Mouse (Mus musculus) testis, postnatal 14 days (tissue): ENCODE data around the gene Crk.

Source experiments
- DNase-seq: peaks from one replicate; pipeline ENCODE4 v3.0.0; 2021; ENCODE audit warnings: low spot score

The Crk gene

DNA sequence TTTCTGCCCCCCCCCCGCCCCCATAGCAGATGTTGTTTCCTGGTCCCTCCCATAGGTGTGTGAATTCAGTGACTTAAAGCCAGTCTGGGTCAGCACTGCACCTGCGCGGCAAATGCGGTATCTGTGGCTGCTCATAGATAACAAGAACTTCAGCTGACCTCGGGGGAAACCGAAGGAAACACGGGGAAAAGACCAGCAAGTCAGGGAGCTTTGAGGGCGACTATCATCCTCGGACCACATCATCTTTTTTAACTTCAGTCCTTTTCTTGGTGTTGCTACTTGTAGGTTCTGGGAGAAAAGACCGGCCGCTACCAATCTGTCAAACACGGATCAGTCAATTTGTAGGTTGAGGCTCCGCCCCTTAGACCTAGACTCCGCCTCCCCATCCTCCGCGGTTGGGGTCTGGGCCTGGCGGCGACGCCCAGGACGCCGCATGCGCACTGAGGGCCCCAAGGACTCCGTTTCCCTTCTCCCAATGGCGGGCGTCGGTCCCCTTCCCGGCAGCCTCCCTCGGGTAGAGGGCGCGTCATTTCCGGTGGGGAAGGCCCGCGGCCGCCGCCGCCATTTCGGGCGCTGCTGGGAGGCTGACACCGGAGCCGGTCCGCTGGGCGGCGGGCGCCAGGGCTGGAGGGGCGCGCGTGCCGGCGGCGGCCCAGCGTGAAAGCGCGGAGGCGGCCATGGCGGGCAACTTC lies at the start of gene Crk:
Gene Crk (plus strand): TSS at position 513 of the 692 bp plus-strand sequence.
- peak; percentile 98 for DNase-seq

DNA sequence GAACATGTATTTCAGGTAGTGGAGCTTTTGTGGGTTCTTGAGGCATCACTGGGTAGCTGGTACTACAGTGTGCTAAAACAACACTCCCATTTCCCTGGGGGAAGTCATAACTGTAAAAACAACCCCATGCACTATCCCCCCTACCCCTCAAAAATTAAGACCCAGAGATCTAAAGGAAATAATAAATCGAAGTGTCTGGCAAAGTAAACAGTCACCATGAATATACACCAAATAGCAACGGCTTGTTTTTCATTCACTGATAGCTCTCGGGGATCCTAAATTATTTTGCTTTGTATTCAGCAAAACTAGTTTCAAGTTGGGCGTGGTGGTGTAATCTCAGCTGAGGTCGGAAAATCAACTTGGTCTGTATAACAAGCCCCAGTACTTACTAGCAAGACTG lies 49.0 kb upstream of the Crk start:
- DNase-seq = no peak

DNA sequence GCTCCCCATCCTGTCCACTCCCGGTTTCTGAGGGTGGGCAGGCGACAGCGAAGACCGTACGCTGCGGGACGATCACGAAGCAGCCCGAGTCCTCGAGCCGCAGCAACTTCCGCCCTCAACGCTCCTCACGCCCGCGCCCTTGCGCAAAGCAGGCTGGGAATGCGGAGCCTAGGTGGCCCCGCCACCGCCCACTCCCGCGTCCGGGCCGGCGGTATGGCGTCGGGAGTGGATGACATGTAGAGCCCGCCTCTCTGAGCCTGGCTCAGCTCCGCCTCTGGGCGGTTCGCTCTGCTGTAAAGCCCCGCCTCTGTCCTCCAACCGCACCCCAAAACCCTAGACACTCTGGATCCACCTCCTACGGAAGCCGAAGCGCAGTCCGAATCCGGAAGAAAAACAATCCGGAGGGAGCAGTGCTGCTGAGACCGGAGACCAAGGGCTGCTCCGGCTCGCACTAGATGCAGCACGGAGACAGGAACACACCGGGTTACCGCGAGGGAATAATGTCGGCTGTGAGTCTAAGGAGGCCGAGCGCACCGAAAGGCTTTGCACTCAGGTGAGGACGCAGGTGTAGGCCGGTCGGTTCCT lies 48.3 kb upstream of the Crk start, which contains the start of gene Inpp5k:
Gene Inpp5k (plus strand): TSS at position 344 of the 585 bp plus-strand sequence.
- peak; percentile 93 for DNase-seq

DNA sequence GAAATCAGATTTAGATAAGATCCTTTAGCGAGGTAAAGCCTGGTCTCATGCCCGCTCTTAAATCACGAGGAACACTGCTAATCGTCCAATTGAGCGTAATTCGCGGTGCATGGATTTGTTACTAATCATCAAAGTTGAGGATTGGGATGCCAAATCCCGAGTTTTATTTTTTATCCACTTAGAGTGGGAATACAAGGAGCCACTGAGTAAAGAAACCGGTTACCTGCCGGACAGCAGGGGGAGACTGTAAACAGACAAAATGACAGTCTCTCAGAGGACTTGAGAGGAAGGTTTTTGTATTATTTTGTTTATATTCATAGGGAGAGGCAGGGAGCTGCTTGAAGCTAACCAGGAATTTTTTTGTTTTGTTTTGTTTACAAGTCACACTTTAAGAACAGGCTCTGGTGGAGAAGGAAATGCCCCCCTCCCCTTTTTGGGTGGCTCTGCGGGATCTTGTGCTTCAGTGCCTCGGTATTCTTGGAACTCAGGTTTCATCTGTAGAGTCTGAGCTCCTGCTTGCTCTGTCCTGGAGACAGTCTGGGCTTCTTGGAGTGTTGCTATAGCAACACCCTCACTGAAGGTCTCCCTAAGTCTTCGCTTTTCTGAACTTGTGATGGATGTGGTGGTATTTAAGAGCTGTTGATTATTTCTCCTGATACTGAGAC lies 47.4 kb upstream of the Crk start:
- no peak for DNase-seq

DNA sequence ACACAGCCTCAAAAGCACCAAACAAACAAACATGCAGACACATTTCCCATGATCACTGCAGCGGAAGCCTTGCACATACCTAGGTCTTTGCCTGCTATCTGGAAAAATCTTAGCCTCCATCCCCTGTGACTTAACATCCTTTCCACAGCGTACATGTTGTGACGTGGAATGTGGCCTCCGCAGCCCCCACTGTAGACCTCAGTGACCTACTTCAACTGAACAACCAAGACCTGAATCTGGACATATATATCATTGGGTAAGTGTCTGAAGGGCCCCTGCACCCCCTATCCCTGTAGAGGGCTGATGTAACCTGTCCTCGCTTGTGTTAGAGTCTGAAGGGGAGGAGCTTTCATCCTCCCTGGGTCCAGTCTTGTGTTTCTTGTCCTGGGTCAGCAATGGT lies 46.1 kb upstream of the Crk start:
- DNase-seq = no peak

DNA sequence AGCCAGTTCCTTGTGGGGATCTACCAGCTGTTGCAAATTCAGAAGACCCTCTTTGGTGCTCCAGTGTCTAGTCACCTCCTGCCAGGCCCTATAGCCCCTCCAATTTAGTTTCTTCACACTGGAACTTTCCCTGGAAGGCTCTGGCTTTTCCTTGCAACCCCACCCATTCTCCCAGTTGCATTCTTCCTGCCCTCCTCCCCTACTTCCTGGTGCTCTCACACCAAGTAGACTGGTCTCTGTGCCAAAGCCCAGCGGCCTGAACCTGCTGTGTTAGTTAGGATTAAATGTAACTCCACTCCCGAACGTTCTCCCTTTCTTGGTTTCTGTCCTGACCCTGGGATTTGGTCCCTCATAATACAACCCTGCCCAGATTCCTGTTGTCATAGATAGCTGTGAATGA lies 44.3 kb upstream of the Crk start:
- no peak for DNase-seq

DNA sequence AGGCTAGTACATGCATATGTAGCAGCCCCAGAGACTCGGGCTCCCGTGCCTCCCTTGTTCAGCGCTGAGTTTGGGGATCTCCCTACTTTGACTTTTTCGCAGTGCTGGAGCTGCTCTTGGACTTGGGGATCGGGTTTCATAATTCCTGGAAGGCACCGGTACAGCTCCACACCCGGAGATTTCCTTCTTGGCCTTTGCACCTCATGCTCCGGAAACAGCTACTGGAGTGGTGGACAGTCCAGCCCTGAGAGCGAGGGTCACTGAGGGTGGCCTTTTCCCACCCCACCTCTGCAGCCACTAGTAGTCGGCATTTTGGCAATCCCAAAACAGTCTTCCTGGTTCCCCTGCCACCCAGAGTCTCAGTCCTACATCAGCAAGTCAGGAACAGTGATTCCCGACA lies 43.7 kb upstream of the Crk start:
- peak; percentile 5 for DNase-seq

DNA sequence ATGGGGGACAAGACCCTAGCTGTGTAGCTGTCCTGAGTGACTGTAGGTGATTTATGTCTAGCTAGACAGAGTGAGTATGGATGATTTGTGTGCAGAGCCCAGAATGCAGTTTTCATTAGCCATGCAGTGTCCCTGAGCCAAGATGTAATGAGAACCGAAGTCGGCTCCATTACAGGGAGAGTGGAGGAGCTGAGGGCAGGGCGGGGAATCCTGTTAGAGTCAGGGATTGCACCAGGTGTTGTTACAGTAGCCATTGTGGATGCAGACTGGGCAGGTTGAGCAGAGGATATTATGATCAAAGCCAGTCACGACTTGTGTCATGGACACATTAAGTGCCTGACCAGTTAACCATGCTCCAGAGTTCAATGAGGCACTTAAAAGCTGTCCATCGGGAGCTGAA lies 35.7 kb upstream of the Crk start:
- DNase-seq = no peak

DNA sequence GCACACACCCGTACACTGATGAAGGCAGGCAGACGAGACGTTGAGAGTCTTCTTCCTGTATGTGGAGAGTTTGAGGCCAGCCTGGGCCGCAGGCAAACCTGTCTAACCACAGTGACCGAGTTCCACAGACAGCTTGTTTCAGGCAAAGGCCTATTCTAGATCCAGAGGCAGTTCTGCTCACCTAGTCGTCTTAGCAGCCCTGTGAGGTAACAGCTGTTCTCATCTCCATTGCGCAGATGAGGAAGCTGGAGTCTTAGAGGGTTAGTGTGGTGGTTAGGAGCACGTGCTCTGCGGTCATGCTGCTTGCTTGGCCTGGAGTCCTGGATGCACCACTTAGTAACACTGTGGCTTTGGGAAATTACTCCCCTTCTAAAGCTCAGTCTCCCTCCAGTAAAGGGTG lies 34.4 kb upstream of the Crk start:
- no peak for DNase-seq

DNA sequence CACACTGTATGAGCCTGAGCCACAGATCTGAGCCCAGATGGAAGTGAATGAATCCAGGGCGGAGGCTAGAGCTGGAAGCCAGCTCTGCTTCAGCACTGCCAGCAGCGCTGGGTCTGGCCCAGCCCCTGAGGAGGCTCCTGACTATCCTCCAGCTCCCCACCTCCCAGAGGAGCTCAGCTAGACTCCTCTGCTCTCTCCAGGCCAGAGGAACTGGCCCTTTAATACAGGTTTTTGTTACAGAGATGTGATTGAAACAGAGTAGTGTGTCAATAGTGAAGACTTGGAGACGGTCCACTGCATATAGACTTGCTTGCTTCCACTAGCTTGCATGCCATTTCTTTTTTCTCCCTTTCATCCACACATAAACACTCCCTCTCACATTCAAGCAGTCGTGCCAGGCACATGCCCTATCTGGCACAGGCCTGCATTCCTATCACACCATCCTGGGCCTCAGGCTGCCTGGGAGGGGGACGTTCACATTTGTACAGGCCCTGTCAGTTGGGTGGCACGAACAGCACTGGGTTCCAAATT lies 31.3 kb upstream of the Crk start:
- no peak for DNase-seq

DNA sequence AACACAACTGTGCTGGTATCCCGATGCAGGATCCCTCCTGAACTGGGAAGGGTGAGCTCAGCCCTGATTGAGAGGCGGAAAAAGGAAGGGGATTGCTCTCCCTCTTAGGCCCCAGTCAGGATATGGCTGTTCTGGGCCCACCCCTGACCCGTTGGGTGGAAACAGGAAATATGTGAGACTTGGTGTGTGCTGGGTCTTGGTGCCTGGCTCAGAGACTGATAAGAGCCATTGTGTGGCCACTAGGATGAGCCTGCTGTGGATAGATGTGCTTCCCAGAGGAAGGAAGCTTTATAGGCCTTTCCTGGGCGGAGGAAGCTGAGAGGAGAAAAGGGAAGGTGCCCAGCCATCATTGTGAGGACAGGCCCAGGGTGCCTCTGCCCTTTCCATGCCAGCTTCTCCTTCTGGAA lies 29.9 kb upstream of the Crk start:
- DNase-seq = no peak

DNA sequence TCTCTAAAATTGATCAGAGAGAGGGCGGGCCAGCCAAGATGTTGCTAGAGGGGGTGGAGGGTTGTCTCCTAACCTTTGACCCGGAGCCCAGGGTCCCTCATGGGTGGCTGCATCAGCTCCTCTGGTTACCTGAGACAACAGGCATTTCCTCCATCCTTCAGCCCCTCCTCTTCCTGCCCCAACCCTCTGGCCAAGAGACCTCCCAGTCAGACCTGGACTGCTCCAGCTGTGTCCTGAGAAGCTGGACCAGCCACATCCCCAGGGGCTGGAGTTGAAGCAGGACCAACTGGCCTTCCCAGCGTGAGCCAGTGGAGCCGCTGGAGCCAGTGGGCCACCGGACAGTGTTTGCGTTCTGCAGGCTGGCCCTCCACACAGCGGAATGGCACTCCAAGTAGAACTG lies 28.7 kb upstream of the Crk start, which contains the start of gene Myo1c:
Gene Myo1c (plus strand): TSS at position 194 of the 400 bp plus-strand sequence.
- DNase-seq = peak; percentile 40

DNA sequence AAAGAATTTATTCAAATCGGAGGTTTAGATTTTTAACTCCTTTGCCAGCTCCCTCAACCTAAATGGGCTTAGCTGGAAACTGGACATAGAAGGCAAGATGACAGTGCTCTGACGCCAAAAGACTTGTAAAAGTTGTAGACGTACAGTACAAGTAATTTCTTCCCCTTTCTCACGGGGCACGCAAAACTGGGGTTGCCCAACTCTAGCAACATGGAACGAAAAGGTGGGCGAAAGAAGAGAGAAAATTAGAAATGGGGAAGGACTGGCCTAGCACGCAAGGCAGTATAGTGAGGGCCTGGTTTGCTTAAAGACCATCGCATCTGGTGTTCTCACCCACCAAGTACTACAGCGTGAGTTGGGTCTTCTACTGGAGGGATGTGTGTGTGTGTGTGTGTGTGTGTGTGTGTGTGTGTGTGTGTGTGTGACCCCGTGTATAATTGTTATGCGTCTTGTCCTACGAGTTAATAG lies 28.1 kb upstream of the Crk start:
- DNase-seq = no peak

DNA sequence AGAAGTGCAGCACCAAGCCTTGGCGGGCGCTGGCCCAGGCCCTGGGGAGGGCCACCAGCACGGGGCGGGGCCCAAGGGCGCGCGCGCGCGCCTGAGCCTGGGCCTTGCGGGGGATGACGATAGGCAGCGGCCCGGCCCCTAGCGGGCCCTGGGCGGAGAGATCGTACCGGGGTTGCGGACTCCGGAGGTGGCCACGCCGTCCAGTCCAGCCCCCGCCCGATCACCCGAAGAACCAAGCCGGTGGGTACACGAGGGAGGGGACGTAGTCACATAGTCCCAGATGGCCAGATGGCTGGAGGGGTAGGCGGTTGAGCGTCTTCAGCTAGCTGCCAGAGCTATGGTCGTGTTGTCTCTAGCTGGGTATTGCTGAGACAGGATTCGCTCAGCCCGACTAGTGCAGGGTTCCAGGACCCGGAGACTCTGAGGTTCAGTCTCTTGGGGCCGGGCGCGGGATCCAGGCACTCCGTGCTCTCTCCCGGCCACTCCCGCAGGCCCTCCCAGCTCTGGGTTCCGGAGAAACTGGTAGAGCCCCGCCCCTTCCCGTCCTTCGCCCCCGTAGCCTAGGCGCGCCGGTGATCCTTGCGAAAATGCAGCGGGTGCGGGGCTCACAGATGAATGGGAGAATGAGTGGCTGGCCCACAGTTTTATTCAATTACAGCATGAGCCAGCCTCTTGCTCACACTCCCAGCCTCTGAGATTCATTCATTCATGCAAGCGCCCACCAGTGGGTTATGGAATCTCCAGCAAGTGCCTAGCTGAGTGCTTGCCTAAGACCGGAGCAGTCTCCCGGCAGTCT lies 27.4 kb upstream of the Crk start:
- DNase-seq = peak; percentile 76

DNA sequence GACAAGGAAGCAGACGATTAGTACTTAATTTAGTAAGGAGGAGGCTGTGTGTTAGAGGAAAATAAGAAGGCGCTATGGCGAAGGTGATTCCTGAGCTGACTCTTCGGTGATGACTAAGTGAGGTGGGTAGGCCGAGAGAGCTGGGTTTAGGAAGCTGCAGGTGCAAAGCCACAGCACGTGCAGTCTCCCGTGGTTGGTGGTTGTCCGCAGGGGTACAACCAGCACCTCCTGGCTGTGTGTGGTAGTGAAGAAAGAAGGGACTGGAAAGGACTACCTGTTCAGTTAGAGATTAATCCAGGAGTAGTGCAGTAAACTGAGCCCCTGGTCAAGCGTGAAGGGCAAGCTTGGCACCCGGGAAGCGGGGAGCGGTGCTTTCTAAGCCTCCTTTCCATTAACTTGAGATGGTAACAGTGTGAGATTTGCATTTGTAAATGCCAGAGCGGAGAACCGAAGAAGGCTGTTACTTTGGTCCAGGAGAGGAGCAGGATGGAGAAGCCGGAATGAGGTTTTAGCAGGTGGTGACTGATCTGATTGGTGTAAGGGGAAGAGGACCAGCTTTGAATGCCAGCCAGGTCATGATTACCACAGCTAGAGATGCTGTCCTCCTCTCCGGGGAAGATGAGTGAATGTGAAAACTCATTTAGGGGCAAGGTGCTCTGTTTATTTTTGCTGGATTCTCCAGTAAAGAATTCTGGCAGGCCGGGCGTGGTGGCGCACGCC lies 26.7 kb upstream of the Crk start:
- DNase-seq = peak; percentile 52

DNA sequence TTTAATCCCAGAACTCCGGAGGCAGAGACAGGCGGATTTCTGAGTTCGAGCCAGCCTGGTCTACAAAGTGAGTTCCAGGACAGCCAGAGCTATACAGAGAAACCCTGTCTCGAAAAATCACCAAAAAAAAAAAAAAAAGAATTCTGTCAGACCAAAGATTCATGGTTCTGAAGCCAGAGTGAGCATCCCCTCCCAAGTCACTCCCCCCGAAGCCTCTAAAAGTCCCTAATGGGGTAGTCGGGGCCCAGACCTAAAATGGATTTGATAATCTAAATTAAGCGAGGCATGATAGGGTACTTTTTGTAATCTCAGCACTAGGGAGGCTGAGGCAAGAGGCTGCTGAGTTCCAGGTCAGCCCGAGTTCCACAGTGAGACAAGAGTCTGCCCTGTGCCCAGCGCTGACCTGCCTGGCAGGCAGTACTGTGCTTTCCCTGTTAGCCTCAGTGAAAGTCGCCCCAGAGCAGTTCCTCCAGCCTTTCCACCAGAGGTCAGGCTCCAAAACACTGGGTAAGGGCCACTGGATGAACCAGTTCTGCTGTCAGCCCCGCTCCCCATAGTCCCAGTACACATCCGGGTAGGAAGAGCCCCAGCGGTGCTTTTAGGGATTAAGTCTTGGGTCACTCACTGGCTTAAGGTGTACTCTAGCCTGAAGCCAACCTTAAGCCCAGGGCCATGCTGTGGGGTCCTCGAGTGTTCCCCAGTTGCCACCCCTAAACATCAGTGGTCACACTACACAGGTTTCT lies 25.9 kb upstream of the Crk start:
- DNase-seq = no peak

DNA sequence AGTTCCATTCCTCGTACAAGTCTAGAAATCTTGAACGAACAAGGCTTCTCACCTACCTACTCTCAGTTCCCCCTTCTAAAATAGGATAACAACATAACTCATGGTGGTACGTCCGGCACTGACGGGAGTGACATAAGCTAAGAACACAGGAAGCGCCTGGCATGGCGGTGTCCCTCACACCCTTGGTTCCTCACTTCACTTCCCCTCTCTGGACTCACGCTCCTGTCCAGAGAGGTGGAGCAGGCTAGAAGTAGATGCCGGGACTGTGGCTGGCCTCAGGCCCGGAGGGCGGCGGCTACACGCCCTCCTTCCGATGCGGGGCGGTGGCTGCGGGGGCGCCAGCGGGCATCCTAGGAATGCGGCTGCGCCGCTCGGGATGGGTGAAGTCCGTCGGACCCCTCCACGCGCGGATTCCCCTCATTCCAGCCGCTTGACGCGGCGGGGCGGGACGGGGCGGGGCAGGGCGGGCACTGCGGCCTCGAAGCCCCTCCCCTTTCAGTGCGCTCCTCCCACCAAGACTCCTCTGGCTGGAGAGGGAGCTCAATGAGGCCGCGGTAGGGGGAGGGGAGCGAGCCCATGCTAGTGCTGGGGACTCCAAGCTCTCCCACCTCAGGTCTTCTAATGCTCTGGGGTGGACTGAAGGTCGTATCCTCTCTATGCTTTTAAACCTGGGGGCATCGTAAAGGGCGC lies 25.1 kb upstream of the Crk start:
- peak; percentile 86 for DNase-seq

DNA sequence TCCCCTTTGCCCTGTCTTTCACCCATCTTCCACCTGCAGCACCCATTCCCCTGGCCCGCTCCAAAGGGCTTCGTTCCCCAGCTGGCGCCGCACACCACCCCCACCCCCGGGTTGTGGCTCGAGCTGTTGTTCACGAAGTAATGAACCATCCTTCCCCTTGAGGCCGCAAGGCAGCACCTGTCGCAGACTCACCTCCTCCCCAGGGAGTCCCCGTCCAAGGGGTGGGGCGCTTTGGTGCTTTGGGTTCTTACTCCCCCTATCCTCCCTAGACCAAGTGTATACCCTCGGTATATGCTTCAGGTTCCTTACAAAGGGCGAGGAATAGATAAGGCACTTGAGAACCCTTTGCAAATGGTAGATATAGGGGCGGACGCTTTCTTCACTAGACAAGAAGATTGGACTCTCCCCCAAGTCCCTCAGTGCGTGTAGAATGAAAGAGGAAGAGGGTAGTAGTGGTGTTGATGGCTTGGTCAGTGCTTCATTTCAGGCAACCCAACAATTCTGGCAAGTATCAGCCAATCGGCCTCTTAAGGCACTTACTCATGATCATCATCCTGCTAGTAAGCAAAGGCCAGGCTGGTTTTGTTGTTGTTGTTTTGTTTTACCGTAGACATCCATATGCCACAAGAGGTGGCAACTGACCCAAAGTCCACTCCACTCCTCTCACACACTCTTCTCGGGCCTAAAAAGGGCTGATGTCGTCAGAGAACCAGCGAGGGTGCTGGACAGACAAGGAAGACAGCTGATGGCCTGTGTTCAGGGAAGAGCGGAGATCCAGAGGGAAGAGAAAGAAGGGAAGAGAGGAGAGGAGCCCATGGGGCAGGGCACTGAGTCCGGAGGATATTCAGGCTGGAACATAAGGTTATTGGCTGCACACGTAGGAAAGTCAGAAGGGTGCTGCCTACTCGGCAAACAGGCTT lies 24.3 kb upstream of the Crk start:
- DNase-seq = no peak
